Mouse (Mus musculus): Measurements from ENCODE around the gene Exoc7. TPM values are rescaled to one million over a fixed set of nuclear protein-coding genes. Genes with fewer than 3 reads are reported as not detected.

Gene Exoc7
- total RNA-seq (2021) = 10 to 100 TPM; 80.2 to 88.5 TPM
- long read RNA-seq, experiment 1, transcript Exoc7-202 (18 exons, 3,205 nt) = major isoform, 67 of 88 reads
- long read RNA-seq, experiment 1, partial matches to known transcripts = 4 of 88 reads
- long read RNA-seq, experiment 1, other reads (novel, unspliced or antisense) = 13 of 88 reads
- long read RNA-seq, experiment 2, transcript Exoc7-203 (19 exons, 3,298 nt) = minor isoform, 5 of 163 reads
- long read RNA-seq, experiment 2, transcript Exoc7-202 (18 exons, 3,205 nt) = major isoform, 106 of 163 reads
- long read RNA-seq, experiment 2, partial matches to known transcripts = 32 of 163 reads
- long read RNA-seq, experiment 2, other reads (novel, unspliced or antisense) = 16 of 163 reads

DNA sequence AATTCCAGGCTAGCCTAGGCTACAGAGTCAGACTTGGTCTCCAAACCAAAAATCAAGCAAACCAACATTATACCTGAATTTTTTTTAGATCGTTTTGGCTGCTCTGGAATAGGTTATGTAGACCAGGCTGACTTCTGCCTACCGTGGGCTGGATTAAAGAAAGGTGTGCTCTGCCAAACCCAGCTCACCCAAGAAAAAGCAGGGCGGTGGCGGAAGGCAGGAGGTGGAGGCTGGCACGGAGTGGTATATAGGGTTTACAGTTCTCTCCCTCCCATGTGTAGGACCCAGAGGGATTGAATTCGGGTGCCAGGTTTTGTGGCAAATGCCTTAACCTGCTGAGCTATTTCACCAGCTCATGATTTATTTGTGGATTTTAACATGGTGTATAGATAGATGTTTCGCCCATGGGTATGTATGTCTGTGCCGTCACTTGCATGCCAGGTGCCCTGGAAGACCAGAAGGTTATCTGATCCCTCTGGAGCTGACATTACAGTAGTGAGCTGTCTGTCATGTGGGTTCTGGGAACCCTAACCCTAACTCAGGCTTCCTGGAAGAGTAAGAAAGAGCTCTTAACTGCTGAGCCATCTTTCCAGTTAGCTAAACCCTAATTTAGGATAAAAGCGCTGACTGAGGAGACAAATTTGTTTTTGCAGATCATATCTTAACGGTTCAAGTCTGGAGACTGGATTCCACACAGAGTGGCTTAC is at the start of gene Exoc7:
TSS of gene Exoc7 (minus strand) at position 215 of the 707 bp plus-strand sequence.
- no peak for DNase-seq (ENCODE audit: low spot score in 2 of 2)

- DNase-seq (ENCODE audit: low spot score in 2 of 2) = no peak
Measured at GRCm38 (mm10) chr11:116354521-116354920, 47.5 kb upstream of the Exoc7 start.

DNA sequence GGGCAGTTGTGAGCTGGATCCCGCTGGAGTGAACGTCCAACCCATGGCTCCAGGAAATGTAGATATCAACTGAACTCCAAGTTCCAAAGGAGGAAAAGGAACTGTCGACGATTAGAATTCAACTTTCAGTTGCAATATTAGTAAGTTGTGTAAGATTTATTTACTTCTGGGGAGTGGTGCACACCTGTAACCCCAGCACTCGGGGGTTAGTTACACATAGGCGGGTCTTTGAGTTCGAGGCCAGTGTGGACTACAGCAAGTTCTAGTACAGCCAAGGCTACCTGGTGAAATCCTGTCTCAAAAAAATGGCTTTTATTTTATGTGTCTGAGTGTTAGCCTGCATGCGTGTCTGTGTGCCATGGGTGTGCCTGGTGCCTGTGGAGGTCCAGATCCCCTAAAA is 46.5 kb upstream of the Exoc7 start:
- DNase-seq (ENCODE audit: low spot score in 2 of 2) = no peak

DNA sequence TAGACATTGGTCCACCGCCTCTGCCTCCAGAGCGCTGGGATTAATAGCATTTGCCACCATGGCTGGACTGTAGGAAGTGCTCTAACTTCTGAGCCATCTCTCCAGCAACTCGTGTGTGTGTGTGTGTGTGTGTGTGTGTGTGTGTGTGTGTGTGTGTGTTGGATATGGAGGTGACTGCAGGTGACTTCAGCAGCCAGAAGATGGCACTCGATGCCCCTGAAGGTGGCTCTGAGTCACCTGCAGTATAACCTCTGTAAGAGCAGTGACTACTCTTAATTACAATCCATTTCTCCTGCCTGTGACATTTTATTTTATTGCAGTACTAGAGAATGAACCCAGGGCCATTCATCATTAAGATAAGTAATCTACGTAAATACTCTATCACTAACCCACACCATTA is 44.3 kb upstream of the Exoc7 start:
- DNase-seq (ENCODE audit: low spot score in 2 of 2) = no peak

DNA sequence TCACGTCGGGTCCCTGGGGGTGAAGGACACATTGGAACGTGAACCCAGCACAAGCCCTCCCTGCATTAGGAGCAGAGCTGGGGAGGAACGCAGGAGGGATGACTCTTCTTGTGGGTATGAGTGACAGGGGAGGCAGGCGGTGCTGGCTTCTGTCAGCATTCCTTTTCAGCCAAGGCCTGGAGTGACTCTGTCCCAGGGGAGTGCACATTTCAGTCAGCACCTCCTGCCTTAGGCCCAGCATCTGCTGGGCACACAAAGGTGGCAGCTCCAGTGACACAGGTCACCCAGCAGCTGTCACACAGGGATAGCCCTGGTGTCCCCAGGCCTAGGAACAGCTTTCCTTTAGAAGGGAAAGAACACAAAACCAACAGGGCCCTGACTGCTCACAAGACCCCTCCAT is 40.9 kb upstream of the Exoc7 start:
- no peak for DNase-seq (ENCODE audit: low spot score in 2 of 2)

DNA sequence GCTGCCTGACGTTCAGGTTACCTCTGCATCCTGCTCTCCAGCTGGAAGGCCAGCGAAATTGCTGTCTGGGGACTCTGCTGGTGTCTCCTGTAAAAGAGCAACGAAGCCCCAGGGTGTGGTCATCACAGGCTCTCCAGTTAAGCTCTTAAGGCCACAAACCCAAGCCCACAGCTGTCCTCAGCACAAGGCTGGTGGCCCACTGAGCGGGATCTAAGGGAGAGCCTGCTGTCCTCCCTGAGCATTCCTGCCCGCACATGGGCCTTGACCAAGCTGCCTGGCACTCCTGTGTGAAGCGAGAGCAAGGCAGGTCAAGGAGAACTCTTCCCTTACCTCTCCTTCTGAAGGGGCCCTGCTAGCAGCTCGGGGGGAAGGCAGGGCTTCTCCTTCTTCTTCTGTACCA is 40.0 kb upstream of the Exoc7 start:
- no peak for DNase-seq (ENCODE audit: low spot score in 2 of 2)

GRCm38 (mm10) chr11:116342069-116342791 is 35.2 kb upstream of the Exoc7 start:
- DNase-seq (ENCODE audit: low spot score in 2 of 2) = no peak

DNA sequence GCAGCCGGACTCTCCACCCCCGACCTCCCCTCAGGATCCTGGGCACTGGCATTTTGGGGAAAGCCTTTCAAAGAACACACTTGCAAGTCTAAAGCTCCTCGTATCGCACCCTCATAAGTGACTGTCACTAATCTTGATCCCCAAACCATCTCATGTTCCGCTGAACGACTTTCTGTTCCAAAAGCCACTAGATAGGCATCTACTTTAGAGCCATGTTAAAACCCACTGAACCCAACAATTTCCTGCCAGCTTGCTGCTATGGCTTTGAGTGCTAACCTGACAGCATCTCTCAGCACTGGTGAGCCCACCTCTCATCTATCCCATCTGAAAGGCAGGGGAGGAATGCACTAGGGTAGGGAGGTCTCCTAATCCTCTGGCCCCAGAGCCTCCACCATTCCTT is 30.5 kb upstream of the Exoc7 start:
- no peak for DNase-seq (ENCODE audit: low spot score in 2 of 2)

DNA sequence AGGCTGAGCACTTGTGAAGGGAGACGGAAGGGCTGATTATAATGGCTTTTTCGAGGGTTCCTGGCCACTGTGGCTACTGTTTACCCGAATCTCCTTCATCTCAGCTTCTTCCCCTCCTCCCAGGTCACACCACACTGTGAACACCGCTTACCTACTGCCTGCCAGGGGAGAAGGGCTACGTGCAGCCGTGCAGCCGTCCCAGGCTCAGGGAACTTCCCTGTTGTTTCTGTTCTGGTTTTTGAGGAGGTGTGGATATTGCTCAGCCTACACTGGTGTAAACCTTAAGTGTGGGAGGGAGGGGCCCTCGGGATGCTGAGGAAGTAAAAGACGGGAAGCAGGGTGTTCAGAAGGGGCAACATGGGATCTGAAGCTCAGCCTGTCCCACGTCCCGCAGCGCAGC is 30.0 kb upstream of the Exoc7 start:
- no peak for DNase-seq (ENCODE audit: low spot score in 2 of 2)

DNA sequence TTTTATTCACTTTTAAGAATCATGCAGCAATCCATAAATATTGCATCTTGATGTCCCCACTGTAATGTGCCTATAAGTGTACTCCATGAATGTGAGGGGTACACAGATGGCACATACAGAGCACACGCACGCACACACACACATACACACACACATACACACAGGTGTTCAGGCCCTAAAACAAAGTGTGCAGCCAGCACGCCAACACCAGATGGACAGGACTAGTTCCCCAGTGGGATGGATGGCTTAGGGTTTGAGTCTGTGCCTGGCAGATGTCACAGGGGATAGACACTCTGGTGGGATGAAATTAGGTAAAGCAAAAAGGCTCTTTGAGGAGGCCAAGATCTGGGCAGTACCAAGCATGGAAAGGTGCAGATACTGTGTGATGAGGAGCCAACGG is 29.4 kb upstream of the Exoc7 start:
- no peak for DNase-seq (ENCODE audit: low spot score in 2 of 2)

GRCm38 (mm10) chr11:116335244-116336036 is 28.4 kb upstream of the Exoc7 start, which contains the start of gene Foxj1:
TSS of gene Foxj1 (minus strand) at chr11:116335399.
- peak; percentile 91 to 95 for DNase-seq (ENCODE audit: low spot score in 2 of 2)

DNA sequence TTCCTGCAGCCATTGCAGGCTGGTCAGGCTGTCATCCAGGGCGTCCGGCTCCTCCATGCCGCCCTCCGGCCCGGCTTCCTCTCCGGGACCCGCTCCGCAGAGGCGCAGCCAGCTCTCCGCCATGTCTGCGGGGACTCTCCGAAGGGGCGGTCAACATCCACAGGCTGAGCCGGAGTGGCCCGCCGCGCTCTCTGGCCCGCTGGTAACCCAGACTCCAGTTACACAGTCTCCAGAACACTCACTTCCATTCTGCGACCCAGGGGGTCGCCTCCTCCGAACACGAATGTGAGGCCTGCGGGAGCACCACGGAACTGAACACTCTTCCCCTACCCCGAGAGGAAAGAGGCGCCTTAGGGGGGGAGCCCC is 27.4 kb upstream of the Exoc7 start:
- no peak for DNase-seq (ENCODE audit: low spot score in 2 of 2)

GRCm38 (mm10) chr11:116333526-116334416 is 26.7 kb upstream of the Exoc7 start:
- DNase-seq (ENCODE audit: low spot score in 2 of 2) = no peak

- DNase-seq (ENCODE audit: low spot score in 2 of 2) = no peak
Measured at GRCm38 (mm10) chr11:116332983-116333270, 25.9 kb upstream of the Exoc7 start.

GRCm38 (mm10) chr11:116332232-116332982 is 25.4 kb upstream of the Exoc7 start:
- no peak for DNase-seq (ENCODE audit: low spot score in 2 of 2)

DNA sequence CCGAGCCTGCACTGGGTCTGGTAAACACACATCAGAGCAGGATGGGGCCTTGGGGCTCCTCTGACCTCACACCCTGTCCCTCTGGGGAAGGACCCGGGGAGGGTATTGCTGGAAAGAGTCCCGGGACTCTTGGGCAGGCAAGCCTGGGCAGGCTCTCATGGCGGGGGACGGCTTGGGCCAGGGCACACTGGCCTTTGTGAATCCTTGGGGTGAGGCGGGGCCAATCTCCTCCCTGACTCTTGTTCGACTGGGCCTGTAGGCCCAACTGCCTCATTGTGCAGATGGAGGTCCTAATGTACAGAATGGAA is 23.1 kb upstream of the Exoc7 start:
- DNase-seq (ENCODE audit: low spot score in 2 of 2) = no peak

GRCm38 (mm10) chr11:116329314-116330210 is 22.5 kb upstream of the Exoc7 start:
- no peak for DNase-seq (ENCODE audit: low spot score in 2 of 2)

GRCm38 (mm10) chr11:116326963-116327603 is 20.1 kb upstream of the Exoc7 start:
- DNase-seq (ENCODE audit: low spot score in 2 of 2) = no peak

All from adrenal gland, postnatal 4 days (tissue).